Mouse (Mus musculus) lung, adult 2 months (tissue): ENCODE results near the gene Fnbp4. TPM values are rescaled to one million over a fixed set of nuclear protein-coding genes. Genes with fewer than 3 reads are reported as not detected.
"Not testable (repeated sequence)": the region's sequence is repeated elsewhere in the genome, so short reads cannot be mapped to it uniquely, and the experiment has no call there.

Source experiments
- DNase-seq: peaks from one replicate; pipeline ENCODE4 v3.0.0; 2022
- H3K4me1 ChIP-seq: fragments of 200-500 bp; 2 replicates; pipeline ENCODE4 v1.6.1; 2011; ENCODE audit warnings: low read length; ENCODE audit not compliant: control insufficient read depth, insufficient read depth
- H3K4me3 ChIP-seq: fragments of 200-500 bp; replicated peaks from 2 replicates; pipeline ENCODE3; 2011; ENCODE audit warnings: low read depth, mild to moderate bottlenecking, control low read depth, low read length; ENCODE audit errors: extremely low read depth
- CTCF ChIP-seq: fragments of 200-500 bp; IDR thresholded peaks from 2 replicates; pipeline ENCODE4 v1.5.1; 2011; ENCODE audit warnings: mild to moderate bottlenecking, low read length, control low read depth; ENCODE audit not compliant: insufficient read depth
- POLR2A ChIP-seq: fragments of 200-500 bp; IDR thresholded peaks from 2 replicates; pipeline ENCODE4 v1.6.1; 2011; ENCODE audit warnings: low read depth, mild to moderate bottlenecking, control low read depth, low read length, borderline replicate concordance; ENCODE audit errors: extremely low read depth
- WGBS: fragments of 180-500 bp; shearing (Covaris S2); methylation state at CpG from one replicate; pipeline ENCODE4 v1.1.7; 2018; 5-methylcytosine and 5-hydroxymethylcytosine counted together
- polyA plus RNA-seq: library from polyadenylated mRNA; depleted of rRNA; stranded (reverse); fragments of >200 nt; gene quantifications from 2 replicates; pipeline ENCODE4 v1.2.3, GENCODE M21; 2012; rRNA removed

Gene Fnbp4
- polyA plus RNA-seq, 1 experiment: 43.3 TPM

- WGBS: 88% methylated on average over 3 of the region's 3 CpGs
Observed at GRCm38 (mm10) chr2:90818710-90819109, 73.5 kb downstream of the Fnbp4 start.

GRCm38 (mm10) chr2:90820894-90821293, 75.7 kb downstream of the Fnbp4 start:
- Histone ChIP-seq H3K4me3 (no peak overlapping the region), H3K4me1 (no peaks in the 10 kb centered on the region)
- no peak for DNase-seq
- no peak for TF ChIP-seq POLR2A
- no peak for TF ChIP-seq CTCF
- 73% methylated on average over 3 of the region's 3 CpGs for WGBS

More at GRCm38 (mm10) chr2:90818710-90819109, 73.5 kb downstream of the Fnbp4 start:
- Histone ChIP-seq H3K4me3 (no peak overlapping the region), H3K4me1 (no peaks in the 10 kb centered on the region)
- TF ChIP-seq POLR2A (no peak), CTCF (no peak)
- DNase-seq: no peak

- WGBS: 89% methylated on average over 2 of the region's 2 CpGs
- no peak for DNase-seq
- Histone ChIP-seq H3K4me3 (no peak overlapping the region), H3K4me1 (no peaks in the 10 kb centered on the region)
- TF ChIP-seq CTCF (no peak), POLR2A (no peak)
Observed at GRCm38 (mm10) chr2:90822978-90823377, 77.8 kb downstream of the Fnbp4 start.

GRCm38 (mm10) chr2:90823781-90824180, 78.6 kb downstream of the Fnbp4 start:
- no peaks in the 10 kb centered on the region for H3K4me1 ChIP-seq
- 87% methylated on average over 6 of the region's 6 CpGs for WGBS
- DNase-seq: no peak
- no peak overlapping the region for H3K4me3 ChIP-seq
- TF ChIP-seq CTCF (no peak), POLR2A (no peak)

- H3K4me3 ChIP-seq, H3K4me1 ChIP-seq, DNase-seq: not testable (repeated sequence)
- WGBS: 67% methylated on average over 10 of the region's 10 CpGs
Observed at GRCm38 (mm10) chr2:90824528-90824927, 79.4 kb downstream of the Fnbp4 start.

- TF ChIP-seq POLR2A (no peak), CTCF (no peak)
- 52% methylated on average over 11 of the region's 11 CpGs for WGBS
- DNase-seq: peak; percentile 13
- Histone ChIP-seq H3K4me3 (no peak overlapping the region), H3K4me1 (no peaks in the 10 kb centered on the region)
Observed at GRCm38 (mm10) chr2:90825515-90826172, 80.5 kb downstream of the Fnbp4 start.

GRCm38 (mm10) chr2:90828739-90829138, 83.6 kb downstream of the Fnbp4 start:
- no peak for TF ChIP-seq CTCF
- no peak for TF ChIP-seq POLR2A
- Histone ChIP-seq H3K4me3 (no peak overlapping the region), H3K4me1 (no peaks in the 10 kb centered on the region)
- no peak for DNase-seq
- 41% methylated on average over 7 of the region's 7 CpGs for WGBS

Other genes starting within 250 kb of the Fnbp4 start
- gene Ptprj, start 164.7 kb upstream of the Fnbp4 start, polyA plus RNA-seq: 10.1 and 16.0 TPM in 2 replicates
- 4.6 and 7.7 TPM in 2 replicates for gene Nup160, start 68.2 kb upstream of the Fnbp4 start, polyA plus RNA-seq
- 3.5 and 5.0 TPM in 2 replicates for gene Agbl2, start 37.4 kb downstream of the Fnbp4 start, polyA plus RNA-seq
- gene Mtch2, start 101.8 kb downstream of the Fnbp4 start, polyA plus RNA-seq: 35.0 and 69.1 TPM in 2 replicates
- 4.9 and 6.6 TPM in 2 replicates for gene C1qtnf4, start 140.5 kb downstream of the Fnbp4 start, polyA plus RNA-seq
- 10.4 and 15.6 TPM in 2 replicates for gene Kbtbd4, start 159.4 kb downstream of the Fnbp4 start, polyA plus RNA-seq
- 70.9 and 115 TPM in 2 replicates for gene Ndufs3, start 159.5 kb downstream of the Fnbp4 start, polyA plus RNA-seq
- 31.1 and 36.2 TPM in 2 replicates for gene Celf1, start 195.0 kb downstream of the Fnbp4 start, polyA plus RNA-seq